Mouse (Mus musculus): ENCODE data around the gene Cntn3. TPM values are rescaled to one million over a fixed set of nuclear protein-coding genes. Genes with fewer than 3 reads are reported as not detected.

Gene Cntn3
- total RNA-seq, 2 experiments from 2014 or later = 0.38 to 0.53 TPM

DNA sequence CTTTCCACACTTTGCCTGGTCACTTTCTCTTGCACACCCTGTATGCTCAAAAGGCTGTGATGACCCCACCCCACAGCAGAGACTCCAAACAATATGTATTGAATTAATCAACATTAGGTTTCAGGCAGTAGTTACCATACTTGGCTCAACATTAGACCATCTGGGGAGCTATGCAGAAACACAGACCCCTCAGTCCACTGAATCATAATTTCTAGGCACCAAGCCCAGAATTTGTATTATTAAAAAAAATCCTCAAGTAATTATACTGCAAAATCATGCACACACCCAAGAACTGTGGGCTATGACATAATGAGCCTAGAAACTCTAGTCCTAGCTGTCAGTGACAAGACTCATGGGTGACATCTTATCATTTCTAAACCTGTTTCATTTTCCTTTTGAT, 87.4 kb downstream of the Cntn3 start:
- no peak for DNase-seq (ENCODE audit: low spot score in 2 of 2)

- DNase-seq (ENCODE audit: low spot score in 2 of 2) = no peak
These were observed 94.4 kb downstream of the Cntn3 start for GRCm38 (mm10) chr6:102478320-102479080.

DNA sequence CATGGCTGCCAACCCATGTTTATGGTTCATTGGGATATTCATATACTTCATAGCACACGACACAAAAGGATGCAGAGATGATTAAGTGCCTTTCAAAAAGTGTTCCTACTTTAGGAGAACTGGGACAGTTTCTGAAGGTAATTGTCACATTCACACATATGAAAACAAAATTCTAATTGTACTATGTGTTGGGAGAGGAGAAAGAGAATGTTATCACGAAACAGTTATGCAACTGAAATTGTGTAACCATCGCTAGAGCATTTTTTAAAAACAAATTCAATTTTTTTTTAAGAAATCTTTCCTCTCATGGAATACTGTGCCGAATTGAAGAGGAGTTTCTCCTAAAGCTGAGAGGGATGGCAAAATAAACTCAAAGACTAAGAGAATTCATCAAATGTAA, 134.5 kb downstream of the Cntn3 start:
- DNase-seq (ENCODE audit: low spot score in 2 of 2) = no peak

DNA sequence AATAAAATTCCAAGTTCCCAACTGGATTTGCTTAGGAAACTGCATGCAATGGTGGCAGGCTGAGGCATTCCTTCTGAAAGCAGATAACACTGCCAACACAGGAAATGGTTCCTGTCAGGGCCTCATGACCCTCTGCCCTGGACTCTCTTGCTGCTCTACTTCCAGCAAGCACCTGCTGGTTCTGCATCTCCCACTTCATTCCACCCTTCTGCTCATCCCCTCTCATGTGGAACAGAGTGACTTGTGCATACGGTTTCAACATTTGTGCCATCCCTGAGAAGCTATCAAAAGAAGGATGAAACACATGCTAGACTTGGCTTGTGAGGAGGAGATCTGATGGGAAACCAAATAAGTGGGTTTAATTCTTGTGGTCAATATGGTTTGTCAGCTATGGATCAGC, 145.4 kb downstream of the Cntn3 start:
- no peak for DNase-seq (ENCODE audit: low spot score in 2 of 2)

GRCm38 (mm10) chr6:102421781-102422180, 151.1 kb downstream of the Cntn3 start:
- no peak for DNase-seq (ENCODE audit: low spot score in 2 of 2)

GRCm38 (mm10) chr6:102388590-102388989, 184.3 kb downstream of the Cntn3 start:
- no peak for DNase-seq (ENCODE audit: low spot score in 2 of 2)

DNA sequence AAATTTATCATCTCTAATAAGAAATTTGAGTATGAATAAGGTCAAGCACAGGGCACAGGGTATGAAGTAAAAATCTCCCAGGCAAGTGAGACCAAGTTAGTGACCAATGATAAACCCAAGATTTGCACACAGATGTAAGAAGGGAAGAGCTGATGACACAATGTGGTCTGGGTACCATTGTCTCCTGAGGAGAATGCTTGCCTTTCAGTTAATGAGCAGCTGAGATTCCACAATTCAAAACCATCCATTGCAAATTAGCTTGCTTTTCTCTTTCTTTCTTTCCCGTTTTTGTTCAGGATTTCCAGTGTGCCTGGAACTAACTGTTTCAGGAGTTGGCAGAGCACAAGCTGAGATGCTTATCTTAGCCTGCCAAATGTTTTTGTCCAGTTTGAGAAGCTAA, 200.8 kb downstream of the Cntn3 start:
- DNase-seq (ENCODE audit: low spot score in 2 of 2) = no peak

GRCm38 (mm10) chr6:102363880-102364279, 209.0 kb downstream of the Cntn3 start:
- DNase-seq (ENCODE audit: low spot score in 2 of 2) = no peak

DNA sequence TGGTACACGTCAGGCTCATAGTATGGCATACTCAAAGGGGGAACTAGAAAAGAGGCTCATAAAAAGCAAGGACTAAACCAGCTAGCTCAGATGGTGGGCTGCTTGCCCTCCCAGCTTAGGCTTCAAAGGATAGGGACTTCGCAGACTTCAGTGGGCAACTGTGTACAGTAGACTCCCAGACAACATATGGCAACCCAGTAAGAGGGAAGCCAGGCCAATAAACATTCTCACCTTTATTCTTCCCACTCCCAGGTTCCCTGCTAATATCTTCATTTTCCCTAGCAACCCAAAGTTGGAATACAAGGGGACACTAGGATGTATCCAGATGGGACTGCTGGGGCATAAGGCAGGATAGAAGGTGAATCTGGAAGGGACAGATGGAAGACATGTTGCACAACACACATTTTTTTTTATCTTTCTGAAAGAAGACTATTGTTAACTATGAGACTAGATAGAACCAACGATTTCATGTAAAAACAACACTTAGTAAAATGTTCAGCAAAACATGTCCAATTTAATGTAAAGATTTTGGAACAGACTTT, 209.5 kb downstream of the Cntn3 start:
- DNase-seq (ENCODE audit: low spot score in 2 of 2) = no peak

DNA sequence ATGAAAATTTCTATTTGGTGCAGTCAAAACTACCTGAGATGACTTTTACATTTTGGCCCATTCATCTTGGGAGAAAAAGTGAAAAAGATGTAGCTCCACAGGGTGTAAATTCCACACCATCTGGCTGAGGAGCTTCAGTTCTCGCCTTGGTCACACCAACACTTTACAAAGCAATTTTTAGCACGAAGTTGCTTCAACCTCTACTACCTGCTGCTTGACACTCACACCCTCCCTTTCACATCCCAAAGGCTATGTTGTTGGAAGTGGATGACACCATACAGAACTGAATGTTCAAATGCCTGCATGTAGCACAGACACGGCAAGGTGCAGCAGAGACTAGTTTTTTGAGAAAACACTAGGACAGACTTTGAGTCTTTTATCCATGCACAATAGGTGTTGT, 240.8 kb downstream of the Cntn3 start:
- no peak for DNase-seq (ENCODE audit: low spot score in 2 of 2)

DNA sequence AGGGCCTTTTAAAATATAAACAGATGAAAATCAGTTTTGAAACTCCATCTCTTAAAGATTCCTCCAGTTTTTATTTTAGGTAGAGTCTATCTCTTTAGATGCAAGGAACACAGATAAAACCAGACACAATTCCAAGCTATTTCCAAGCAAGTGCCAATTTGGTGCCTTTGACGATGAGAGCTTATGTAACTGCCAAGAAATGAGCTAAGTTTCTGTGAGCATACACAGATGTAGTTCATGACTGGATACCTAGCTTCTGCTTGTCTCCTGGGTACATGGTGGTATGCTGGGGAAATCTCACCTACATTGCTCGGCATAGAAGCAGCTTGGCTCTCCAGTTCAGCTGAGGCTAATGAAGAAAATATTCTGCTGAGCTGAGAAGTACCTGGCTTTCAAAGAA, 246.2 kb downstream of the Cntn3 start:
- DNase-seq (ENCODE audit: low spot score in 2 of 2) = no peak

DNA sequence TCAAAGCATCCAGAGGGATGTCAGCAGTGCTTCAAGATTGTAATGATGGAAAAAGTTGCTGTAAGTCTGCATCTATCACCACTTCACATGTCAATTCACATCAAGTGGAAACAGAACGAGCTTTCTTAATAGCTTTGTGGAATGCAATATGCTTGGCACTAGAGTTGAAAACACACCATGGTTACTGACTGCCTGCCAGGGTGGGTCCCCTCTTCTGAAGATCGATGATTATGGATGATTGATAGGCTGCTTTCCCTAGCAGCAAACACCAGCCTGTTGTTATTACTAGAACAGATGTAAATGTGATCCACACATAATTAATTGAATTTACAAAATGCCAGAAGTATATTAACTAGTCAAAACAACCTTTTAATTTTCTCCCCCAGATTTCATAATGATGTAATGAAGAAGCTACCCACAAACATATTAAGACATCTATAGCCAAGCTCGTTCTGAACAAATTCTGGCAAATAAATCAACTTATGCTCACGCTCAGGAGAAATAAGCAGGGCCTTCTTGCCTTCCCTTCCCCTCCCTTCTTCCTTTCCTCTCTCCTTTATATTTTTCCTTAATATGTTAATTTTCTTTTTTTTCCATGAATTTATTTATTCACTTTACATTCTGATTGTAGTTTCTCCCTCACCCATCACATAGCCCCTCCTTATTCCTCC, 250.2 kb downstream of the Cntn3 start:
- DNase-seq (ENCODE audit: low spot score in 2 of 2) = no peak

DNA sequence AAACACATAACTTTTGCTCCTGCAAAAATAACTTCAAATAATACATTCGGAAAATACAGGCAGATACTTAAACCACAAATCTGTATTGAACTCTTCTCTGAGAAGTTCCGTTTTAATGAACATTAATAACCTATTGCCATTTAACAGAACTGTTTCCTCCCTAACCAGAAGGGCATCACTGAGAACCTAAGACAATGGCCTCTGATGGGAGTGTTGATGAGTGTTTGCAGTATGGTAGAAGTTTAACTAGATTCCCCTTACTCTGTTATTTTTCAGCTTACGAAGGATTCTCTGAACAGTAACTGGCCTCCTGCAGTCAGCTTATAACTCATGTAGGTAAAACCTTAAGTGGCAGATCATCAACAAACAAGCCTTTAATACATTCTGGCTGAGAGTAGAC, 253.1 kb downstream of the Cntn3 start:
- no peak for DNase-seq (ENCODE audit: low spot score in 2 of 2)

GRCm38 (mm10) chr6:102282889-102283288, 290.0 kb downstream of the Cntn3 start:
- no peak for DNase-seq (ENCODE audit: low spot score in 2 of 2)

- no peak for DNase-seq (ENCODE audit: low spot score in 2 of 2)
These were observed 341.9 kb downstream of the Cntn3 start for GRCm38 (mm10) chr6:102231015-102231414.

GRCm38 (mm10) chr6:102186316-102186715, 386.6 kb downstream of the Cntn3 start:
- no peak for DNase-seq (ENCODE audit: low spot score in 2 of 2)

DNA sequence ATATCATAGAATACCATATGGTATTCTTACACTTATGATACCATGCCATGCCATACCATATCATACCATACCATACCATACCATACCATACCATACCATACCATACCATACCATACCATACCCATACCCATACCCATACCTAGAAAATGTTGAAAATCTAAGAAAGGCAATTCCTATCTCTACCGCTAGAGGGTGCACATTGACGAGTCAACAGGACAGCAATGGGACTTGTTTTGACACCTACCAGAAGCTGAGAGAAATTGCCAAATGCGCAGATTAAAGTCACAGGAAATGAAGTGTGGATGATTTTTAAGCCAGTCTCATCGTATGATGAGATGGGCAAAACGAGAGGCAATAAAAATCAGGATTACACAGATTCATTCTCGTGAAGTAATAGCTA, 402.0 kb downstream of the Cntn3 start:
- DNase-seq (ENCODE audit: low spot score in 2 of 2) = peak in 1 of 2 experiments; percentile 7

DNA sequence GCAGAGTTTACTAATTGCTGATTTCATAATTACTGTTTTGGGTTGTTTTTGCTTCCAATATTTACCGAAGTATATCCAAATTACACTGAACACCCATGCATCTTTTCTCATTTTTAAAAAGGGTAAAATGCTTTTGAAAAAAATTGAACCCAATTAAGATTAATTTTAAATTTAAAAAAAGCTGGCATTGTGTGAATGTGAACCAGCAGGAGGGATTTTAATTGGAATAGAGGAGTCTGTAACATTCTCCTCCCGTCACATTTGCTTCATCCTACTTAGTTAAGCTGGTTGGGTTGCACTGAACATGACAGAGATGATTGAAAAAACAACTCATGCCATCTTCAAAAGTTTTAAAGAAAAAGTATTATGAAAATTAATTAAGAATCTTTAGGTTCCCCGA, 411.7 kb downstream of the Cntn3 start:
- DNase-seq (ENCODE audit: low spot score in 2 of 2) = no peak

- no peak for DNase-seq (ENCODE audit: low spot score in 2 of 2)
These were observed 451.2 kb downstream of the Cntn3 start for GRCm38 (mm10) chr6:102121676-102122075.

GRCm38 (mm10) chr6:102120003-102120402, 452.9 kb downstream of the Cntn3 start:
- DNase-seq (ENCODE audit: low spot score in 2 of 2) = no peak

GRCm38 (mm10) chr6:102113629-102114028, 459.3 kb downstream of the Cntn3 start:
- DNase-seq (ENCODE audit: low spot score in 2 of 2) = no peak

Measured in adrenal gland, adult 18-20 months (tissue).